Mouse (Mus musculus) hindbrain, postnatal 0 days (tissue): ENCODE data around the gene Gng7. TPM values are rescaled to one million over a fixed set of nuclear protein-coding genes. Genes with fewer than 3 reads are reported as not detected.

Source experiments
- ATAC-seq: fragments of 200-750 bp; cut with Nextera tagmentation; 2 replicates; pipeline ENCODE4 v1.8.0; 2017; ENCODE audit warnings: mild to moderate bottlenecking, moderate TSS enrichment, moderate library complexity
- DNase-seq: peaks from one replicate; pipeline ENCODE4 v3.0.0-alpha.2; 2015; ENCODE audit warnings: low spot score
- H3K27ac ChIP-seq: fragments of 300-500 bp; sonication (generic); 2 replicates; pipeline ENCODE4 v1.5.1; 2014; ENCODE audit warnings: mild to moderate bottlenecking
- H3K27me3 ChIP-seq: fragments of 300-500 bp; sonication (generic); 2 replicates; pipeline ENCODE4 v1.6.1; 2014; ENCODE audit warnings: low read length, mixed read lengths; ENCODE audit not compliant: insufficient read depth
- H3K36me3 ChIP-seq: fragments of 300-500 bp; sonication (generic); 2 replicates; pipeline ENCODE4 v1.6.1; 2014; ENCODE audit warnings: low read length, mixed read lengths; ENCODE audit not compliant: insufficient read depth
- H3K4me1 ChIP-seq: fragments of 300-500 bp; sonication (generic); 2 replicates; pipeline ENCODE4 v1.6.1; 2014; ENCODE audit warnings: antibody characterized with exemption, low read length, mixed read lengths; ENCODE audit not compliant: insufficient read depth
- H3K4me2 ChIP-seq: fragments of 300-500 bp; sonication (generic); 2 replicates; pipeline ENCODE4 v1.6.1; 2014; ENCODE audit warnings: low read depth, mild to moderate bottlenecking, low read length, moderate library complexity, mixed read lengths
- H3K4me3 ChIP-seq: fragments of 300-500 bp; sonication (generic); 2 replicates; pipeline ENCODE4 v1.5.1; 2014; ENCODE audit warnings: low read length
- H3K9ac ChIP-seq: fragments of 300-500 bp; sonication (generic); replicated peaks from 2 replicates; pipeline ENCODE4 v1.6.1; 2014; ENCODE audit warnings: mild to moderate bottlenecking, low read length, moderate library complexity, mixed read lengths
- H3K9me3 ChIP-seq: fragments of 300-500 bp; sonication (generic); 2 replicates; pipeline ENCODE4 v1.6.1; 2016; ENCODE audit warnings: low read length, mixed read lengths
- CTCF ChIP-seq: IDR thresholded peaks from 2 replicates; pipeline ENCODE4 v1.5.1; 2016; ENCODE audit warnings: antibody characterized with exemption, control low read depth, low read depth
- WGBS: fragments of 180-500 bp; shearing (Covaris S2); extraction: QIAGEN DNeasy Blood & Tissue Kit; methylation state at CpG from one replicate; pipeline ENCODE4 v1.1.7; 2014; 5-methylcytosine and 5-hydroxymethylcytosine counted together
- polyA plus RNA-seq: library from polyadenylated mRNA; unstranded; fragments of >200 nt; fragmentation: Nextera tagmentation; extraction: Ambion mirVana; gene quantifications from 2 replicates; pipeline ENCODE4 v1.2.1, GENCODE M21; 2015
- total RNA-seq: library from RNA; depleted of rRNA; stranded (reverse); fragments of >200 nt; gene quantifications from 2 replicates; pipeline ENCODE4 v1.2.3, GENCODE M21; 2014

Gng7 gene
- total and polyA plus RNA-seq, 2 experiments from 2014 or later = 22.1 to 27.2 TPM

- Histone ChIP-seq H3K27me3 (no peaks in the 10 kb centered on the region), H3K36me3 (no peaks in the 10 kb centered on the region), H3K4me1 (no peaks in the 10 kb centered on the region), H3K9me3 (no peaks in the 10 kb centered on the region), H3K4me3 (peak overlapping the region; percentile 30), H3K9ac (peak overlapping the region; percentile 45), H3K4me2 (peak overlapping the region; percentile 62), H3K27ac (no peak overlapping the region)
- DNase-seq (no peak), ATAC-seq (no peak)
- no peak for TF ChIP-seq CTCF
- WGBS = 9% methylated on average over 37 of the region's 37 CpGs
These were observed 29.3 kb downstream of the Gng7 start for GRCm38 (mm10) chr10:80985241-80985969.

- Histone ChIP-seq H3K4me3 (no peak overlapping the region), H3K4me1 (no peaks in the 10 kb centered on the region), H3K27ac (no peak overlapping the region), H3K9ac (no peak overlapping the region), H3K27me3 (no peaks in the 10 kb centered on the region), H3K9me3 (no peaks in the 10 kb centered on the region), H3K4me2 (no peak overlapping the region), H3K36me3 (no peaks in the 10 kb centered on the region)
- WGBS = 92% methylated on average over 12 of the region's 12 CpGs
- DNase-seq (no peak), ATAC-seq (no peak)
- no peak for TF ChIP-seq CTCF
These were observed 30.5 kb downstream of the Gng7 start for GRCm38 (mm10) chr10:80984223-80984622.

DNA sequence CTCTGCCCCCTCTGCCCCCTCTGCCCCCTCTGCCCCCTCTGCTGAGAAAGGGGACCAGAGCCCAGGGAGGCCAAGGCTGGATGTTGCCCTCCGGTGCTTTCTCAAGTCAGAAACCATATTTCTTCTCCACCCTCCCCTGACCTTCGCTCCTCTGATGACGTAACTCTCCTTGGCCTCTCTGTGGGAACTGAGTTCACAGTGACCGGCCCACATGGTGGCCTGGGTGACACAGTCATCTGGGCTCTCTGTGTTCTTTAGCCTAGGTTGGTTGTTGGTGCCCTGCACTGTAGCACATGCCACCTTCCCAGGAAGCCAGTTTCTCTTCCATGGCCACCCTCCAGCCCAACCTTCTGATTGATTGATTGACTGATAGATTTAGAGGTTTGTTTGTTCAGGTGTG lies 32.4 kb downstream of the Gng7 start:
- no peak overlapping the region for H3K9ac ChIP-seq
- ATAC-seq (no peak), DNase-seq (no peak)
- no peaks in the 10 kb centered on the region for H3K4me1 ChIP-seq
- no peak overlapping the region for H3K4me2 ChIP-seq
- H3K27ac ChIP-seq = no peak overlapping the region
- no peaks in the 10 kb centered on the region for H3K36me3 ChIP-seq
- H3K27me3 ChIP-seq = no peaks in the 10 kb centered on the region
- H3K9me3 ChIP-seq = no peaks in the 10 kb centered on the region
- WGBS = 78% methylated on average over 4 of the region's 4 CpGs
- no peak for TF ChIP-seq CTCF
- no peak overlapping the region for H3K4me3 ChIP-seq

DNA sequence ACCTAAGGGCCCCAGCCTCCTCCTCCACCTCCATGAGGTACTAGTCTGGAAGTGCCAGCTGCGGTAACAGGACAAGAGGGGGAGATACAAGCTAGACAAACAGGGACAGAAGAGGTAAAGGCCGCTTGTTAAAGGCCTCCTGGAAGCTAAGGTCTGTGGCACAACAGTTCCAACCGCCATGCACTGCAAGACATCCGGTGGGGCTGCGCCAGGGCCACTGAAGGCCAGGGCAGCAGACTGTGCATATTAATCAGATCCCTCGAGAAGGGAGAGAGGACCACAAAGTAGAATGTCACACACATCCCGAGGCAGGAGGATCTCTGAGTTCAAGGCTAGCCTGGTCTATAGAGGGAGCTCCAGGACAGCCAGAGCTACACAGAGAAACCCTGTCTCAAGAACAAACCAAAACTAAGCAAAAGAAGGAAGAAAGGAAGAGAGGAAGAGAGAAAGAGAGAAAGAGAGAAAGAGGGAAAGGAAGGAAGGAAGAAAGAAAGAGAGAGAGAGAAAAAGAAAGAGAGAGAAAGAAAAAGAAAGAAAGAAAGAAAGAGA lies 33.1 kb downstream of the Gng7 start:
- Histone ChIP-seq H3K27ac (no peak overlapping the region), H3K4me1 (no peaks in the 10 kb centered on the region), H3K9me3 (no peaks in the 10 kb centered on the region), H3K36me3 (no peaks in the 10 kb centered on the region), H3K27me3 (no peaks in the 10 kb centered on the region), H3K4me2 (no peak overlapping the region), H3K9ac (no peak overlapping the region), H3K4me3 (no peak overlapping the region)
- DNase-seq (no peak), ATAC-seq (no peak)
- WGBS = 50% methylated on average over 7 of the region's 7 CpGs
- TF ChIP-seq CTCF = no peak

DNA sequence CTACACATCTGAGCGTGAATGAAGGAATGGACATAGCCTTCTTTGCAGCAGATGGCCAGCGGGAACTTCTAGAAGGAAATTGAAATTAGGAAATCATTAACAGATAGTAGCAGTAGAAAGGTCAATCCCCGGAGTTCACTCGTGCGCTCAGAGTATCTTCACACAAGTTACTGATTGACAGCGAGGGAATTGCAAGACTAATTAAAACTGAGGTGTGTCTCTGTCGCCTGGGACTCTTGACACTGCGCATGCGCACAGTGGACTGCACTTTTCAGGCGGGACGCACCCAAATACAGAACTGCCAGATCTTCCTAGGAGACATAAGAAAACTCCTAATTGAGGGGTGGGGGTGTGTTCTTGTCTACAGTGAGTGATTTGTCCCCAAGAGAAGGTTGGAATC lies 39.3 kb downstream of the Gng7 start:
- 87% methylated on average over 11 of the region's 11 CpGs for whole genome bisulfite sequencing
- no peak overlapping the region for H3K4me3 ChIP-seq
- no peak overlapping the region for H3K4me2 ChIP-seq
- no peaks in the 10 kb centered on the region for H3K9me3 ChIP-seq
- no peak for ATAC-seq
- no peak for TF ChIP-seq CTCF
- H3K36me3 ChIP-seq = no peaks in the 10 kb centered on the region
- no peak overlapping the region for H3K27ac ChIP-seq
- no peaks in the 10 kb centered on the region for H3K27me3 ChIP-seq
- no peak overlapping the region for H3K9ac ChIP-seq
- no peak for DNase-seq
- H3K4me1 ChIP-seq = peaks cover 11% of the 10 kb centered on the region

- TF ChIP-seq CTCF = no peak
- Histone ChIP-seq H3K4me3 (no peak overlapping the region), H3K4me1 (peaks cover 11% of the 10 kb centered on the region), H3K9ac (no peak overlapping the region), H3K27me3 (no peaks in the 10 kb centered on the region), H3K27ac (no peak overlapping the region), H3K36me3 (no peaks in the 10 kb centered on the region), H3K9me3 (no peaks in the 10 kb centered on the region), H3K4me2 (no peak overlapping the region)
- DNase-seq = no peak
- WGBS = 72% methylated on average over 1 of the region's 1 CpGs
- no peak for ATAC-seq
These were observed 41.0 kb downstream of the Gng7 start for GRCm38 (mm10) chr10:80973722-80974121.
